Mouse (Mus musculus) cerebellum, adult 11 months (tissue): Measurements from ENCODE around the gene Gm14139.
A peak's percentile ranks its signal among the peaks of the same experiment; 100 is the strongest.
"Not testable (repeated sequence)": the region's sequence is repeated elsewhere in the genome, so short reads cannot be mapped to it uniquely, and the experiment has no call there.

Experiments used
- DNase-seq: peaks from one replicate; pipeline ENCODE4 v3.0.0; 2022

Gene Gm14139

DNA sequence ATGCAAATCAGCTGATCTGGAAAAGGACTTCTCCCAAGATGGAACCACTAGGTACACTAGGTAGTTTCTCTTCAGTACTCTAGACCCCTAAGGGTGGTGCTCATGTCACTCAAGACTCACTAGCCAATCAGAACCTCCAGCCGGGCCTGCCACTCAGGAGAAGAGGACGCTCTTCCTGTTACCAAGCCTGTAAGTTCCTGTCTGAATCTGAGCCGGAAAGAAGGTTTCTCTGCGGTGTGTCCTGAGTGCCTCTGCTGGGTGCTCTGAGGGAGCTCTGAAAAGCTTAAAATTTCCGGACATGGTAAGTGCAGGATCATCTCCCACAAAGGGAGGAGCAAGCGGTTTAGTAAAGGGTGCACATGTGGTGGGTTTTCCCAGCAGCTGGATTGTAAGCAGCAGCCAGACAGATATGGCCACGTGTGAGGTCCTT, at the start of gene Gm14139:
Gene Gm14139, plus strand, starts transcription at position 186 of the 430 bp plus-strand sequence.
- DNase-seq = not testable (repeated sequence)

DNA sequence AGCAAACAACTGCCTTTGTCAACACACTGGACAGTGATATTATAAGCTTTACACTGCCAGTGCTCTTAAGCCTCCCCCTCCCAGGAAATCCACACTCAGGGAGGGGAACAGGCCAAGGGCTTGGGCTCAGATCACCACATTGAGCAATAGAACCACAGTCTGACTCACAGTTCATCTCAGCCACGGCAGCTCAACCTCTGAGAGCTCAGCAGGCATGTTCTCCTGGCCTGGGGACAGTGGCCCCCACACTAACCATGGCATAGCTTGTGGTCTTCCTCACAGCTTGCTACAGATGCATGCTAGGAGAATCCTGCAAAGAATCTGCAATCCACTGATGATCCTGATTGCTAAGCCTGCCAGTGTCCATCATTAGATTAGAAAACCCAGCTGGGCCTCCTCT, 49.6 kb upstream of the Gm14139 start:
- DNase-seq = not testable (repeated sequence)

DNA sequence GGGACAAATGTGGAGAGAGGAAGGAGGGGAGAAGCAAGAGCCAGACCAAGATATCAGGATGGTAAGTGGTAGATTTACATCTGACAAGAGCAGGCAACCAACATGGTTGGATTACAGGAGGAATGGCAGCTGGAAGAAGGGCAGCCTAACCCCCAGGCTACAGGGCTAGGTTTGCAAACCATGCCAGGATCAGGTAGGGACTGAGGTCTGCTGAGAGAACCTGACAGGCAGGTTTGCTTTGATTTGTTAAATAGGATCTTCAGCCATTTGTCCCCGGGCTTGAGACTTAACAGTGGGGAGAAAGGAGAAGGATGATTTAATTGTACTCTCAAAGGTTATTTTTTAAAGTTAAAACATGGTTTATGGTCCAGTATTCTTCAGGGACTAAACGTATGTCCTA, 48.8 kb upstream of the Gm14139 start:
- DNase-seq = no peak

DNA sequence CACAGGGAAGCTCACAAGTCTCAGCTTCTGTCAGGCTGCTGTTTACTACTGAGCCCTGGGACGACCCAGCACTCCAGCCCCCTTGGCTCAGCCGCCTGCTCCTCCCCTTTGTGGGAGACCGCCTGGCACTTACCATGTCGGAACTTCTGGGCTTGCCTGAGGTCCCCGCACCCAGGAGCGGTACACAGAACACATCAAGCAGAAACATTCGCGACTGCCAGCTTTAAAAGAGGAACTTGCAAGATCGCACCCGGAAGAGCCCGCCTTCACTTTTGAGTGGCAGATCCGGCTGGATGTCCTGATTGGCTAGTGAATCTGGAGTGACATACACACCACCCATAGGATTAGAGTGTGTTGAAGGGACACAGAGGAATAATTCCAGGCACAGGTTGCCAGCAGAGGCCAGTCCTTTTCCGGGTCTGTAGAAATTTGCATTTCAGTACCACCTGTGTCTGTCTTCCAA, 45.1 kb upstream of the Gm14139 start, which contains the start of gene Zfp120:
Gene Zfp120, minus strand, starts transcription at position 274 of the 463 bp plus-strand sequence.
- peak; percentile 80 for DNase-seq

DNA sequence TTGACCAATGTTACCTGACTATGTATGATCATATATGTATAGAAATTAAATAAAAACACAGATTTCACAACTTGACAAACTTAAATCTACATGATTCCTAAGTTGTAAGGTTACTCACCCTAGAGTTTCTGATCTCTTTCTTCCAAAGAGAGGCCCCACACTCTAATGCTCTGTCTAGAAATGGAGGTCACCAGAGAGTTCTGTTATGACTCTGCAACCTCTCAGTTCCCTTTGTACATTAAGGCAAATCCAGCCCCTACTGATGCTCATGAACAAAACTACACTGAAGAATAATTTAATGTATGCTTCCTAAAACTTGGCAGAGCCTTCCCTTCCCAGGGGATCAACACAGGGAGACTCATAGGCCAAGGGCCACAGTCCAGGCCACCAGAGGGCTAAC, 14.9 kb upstream of the Gm14139 start:
- DNase-seq = no peak

DNA sequence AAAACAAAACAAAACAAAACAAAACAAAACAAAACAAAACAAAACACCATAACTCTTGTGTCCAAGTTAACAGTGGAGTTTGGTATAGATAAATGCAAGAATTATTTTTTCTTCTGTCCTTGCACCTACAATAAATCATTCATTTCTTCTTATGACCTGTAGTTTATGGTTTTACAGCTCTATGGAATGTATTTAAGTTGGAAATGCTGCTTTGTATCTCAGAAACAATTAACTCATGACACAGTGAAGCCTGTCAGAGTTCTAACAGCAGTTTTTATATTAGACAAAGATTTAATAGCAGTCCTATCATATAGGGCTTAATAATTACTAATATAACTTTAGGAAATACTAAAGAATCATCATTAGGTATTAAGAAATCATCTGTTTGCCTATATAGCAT, 7.7 kb upstream of the Gm14139 start:
- DNase-seq = no peak

DNA sequence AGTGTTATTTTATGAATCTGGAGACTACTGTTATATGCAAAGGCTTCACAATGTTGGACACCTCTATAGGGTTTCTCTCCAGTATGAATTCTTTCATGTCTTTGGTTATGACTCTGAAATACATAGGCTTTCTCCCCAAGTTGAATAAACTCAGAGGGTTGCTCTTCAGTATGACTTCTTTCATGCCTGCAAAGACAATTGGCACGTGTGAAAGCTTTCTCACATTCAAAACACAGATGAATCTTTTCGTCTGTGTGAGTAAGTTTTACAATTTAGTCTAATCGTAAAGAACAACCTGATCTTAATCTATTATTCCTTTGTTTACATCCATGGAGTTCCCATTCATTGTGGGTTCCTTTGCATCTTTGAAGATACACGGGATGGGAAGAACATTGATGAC, 2.0 kb upstream of the Gm14139 start, which contains the start of gene Gm10770:
Gene Gm10770, minus strand, starts transcription at position 101 of the 400 bp plus-strand sequence.
- DNase-seq = not testable (repeated sequence)

DNA sequence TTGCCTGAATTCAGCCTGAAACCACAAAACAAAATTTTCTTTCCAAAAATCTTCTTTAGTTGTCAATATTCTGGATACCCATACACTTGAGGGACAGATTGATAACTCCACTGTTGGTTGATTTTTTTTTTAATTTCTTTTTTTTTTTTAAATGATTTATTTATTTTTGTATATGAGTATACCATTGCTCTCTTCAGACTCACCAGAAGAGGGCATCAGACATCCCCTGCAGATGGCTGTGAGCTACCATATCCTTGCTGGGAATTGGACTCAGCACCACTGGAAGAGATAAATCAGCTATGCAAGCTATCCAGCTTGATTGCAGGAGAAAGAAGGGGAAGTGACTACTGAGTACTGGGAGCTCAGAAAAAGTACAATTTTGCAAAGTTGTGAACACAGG, 509 bp upstream of the Gm14139 start:
- not testable (repeated sequence) for DNase-seq

DNA sequence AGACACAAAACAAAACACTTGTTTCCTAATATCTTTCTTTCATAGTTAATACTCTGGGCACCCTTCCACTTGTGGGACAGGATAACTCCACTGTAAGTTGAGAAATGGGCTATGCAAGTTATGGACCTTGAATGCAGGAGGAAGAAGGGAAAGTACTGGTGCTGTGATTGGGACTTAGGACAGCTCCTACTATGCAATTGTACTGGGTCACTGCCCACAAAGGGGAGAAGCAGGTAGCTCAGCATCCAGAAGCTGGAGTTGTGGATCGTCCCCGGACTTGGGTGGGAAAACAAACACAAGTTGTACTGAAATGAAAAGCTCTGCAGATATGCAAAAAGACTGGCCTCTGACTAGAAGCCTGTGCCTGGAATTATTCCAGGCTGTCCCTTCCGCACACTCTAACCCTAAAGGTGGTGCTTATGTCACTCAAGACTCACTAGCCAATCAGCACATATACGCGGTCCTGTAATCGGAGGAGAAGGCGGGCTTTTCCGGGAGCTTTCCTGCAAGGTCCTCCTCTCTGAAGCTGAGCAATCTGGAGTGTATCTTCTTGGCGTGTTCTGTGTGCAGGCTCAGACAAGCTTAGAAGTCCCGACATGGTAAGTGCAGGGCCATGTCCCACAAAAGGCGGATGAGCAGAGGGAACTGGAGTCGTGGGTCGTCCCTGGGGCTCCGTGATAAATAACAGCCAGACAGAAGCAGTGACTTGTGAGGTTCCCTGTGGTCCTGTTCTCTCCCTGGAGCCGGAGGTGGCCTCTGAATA, 36.2 kb downstream of the Gm14139 start, which contains the start of gene Zfp937:
Gene Zfp937, plus strand, starts transcription at position 474 of the 763 bp plus-strand sequence.
- peak; percentile 78 for DNase-seq

DNA sequence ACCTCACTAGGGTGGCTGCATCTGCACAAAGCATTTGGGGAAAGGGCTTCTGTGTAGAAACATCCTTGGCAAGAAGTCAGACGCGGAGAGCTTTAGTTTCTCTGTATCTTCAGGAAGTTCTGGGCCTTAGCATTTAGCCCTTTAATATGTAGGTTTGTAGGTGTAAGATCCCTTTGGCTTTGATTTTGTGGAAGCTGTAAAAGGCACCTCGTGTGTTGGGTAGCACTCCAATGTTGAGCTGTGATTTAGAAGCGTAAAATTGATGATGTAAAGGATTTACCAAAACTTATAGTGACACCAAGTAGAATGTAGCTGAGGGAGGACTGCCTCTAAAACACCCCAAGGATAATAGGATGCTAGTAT, 36.8 kb downstream of the Gm14139 start:
- DNase-seq = not testable (repeated sequence)

DNA sequence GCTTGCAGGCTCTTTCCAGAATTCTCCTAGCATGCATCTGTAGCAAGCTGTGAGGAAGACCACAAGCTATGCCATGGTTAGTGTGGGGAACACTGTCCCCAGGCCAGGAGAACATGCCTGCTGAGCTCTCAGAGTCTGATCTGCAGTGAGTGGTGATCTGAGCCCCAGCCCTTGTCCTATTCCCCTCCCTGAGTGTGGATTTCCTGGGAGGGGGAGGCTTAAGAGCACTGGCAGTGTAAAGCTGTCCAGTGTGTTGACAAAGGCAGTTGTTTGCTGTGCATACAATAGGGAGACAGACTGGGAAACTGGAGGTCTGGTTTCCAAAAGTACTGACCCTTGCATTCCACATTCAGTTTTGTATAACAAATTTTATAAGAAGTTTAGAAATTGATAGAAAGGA, 41.7 kb downstream of the Gm14139 start:
- DNase-seq = not testable (repeated sequence)
